Mouse (Mus musculus) adrenal gland, postnatal 10 days (tissue): ENCODE measurements around the gene Ddb1. TPM values are rescaled to one million over a fixed set of nuclear protein-coding genes. Genes with fewer than 3 reads are reported as not detected.
"Not testable (repeated sequence)": the region's sequence is repeated elsewhere in the genome, so short reads cannot be mapped to it uniquely, and the experiment has no call there.

Experiments
- DNase-seq: peaks from one replicate; pipeline ENCODE4 v3.0.0; 2021; ENCODE audit warnings: mixed read lengths
- long read RNA-seq, 2 experiments: library from polyadenylated mRNA; stranded (forward); transcript quantifications; one replicate each; pipeline ENCODE4 v2.0.0; 2021
- total RNA-seq, 2 experiments: library from RNA; stranded (reverse); gene quantifications; 2 replicates each; pipeline ENCODE4 v1.2.3; 2021

The Ddb1 gene
- total RNA-seq = 100 to 1,000 TPM; 252 to 259 TPM
- long read RNA-seq, experiment 1, full-length matches to known transcripts = 146 of 251 reads
- long read RNA-seq, experiment 1, partial matches to known transcripts = 81 of 251 reads
- long read RNA-seq, experiment 1, other reads (novel, unspliced or antisense) = 24 of 251 reads
- long read RNA-seq, experiment 2, full-length matches to known transcripts = 103 of 132 reads
- long read RNA-seq, experiment 2, partial matches to known transcripts = 19 of 132 reads
- long read RNA-seq, experiment 2, other reads (novel, unspliced or antisense) = 10 of 132 reads

GRCm38 (mm10) chr19:10605293-10605900 lies at the start of gene Ddb1, which contains the start of gene Tkfc:
TSS of gene Ddb1 (plus strand) at chr19:10605327.
TSS of gene Tkfc (minus strand) at chr19:10605654.
- peak; percentile 99 for DNase-seq

- DNase-seq = peak; percentile 90
Measured at GRCm38 (mm10) chr19:10555624-10556510, 49.3 kb upstream of the Ddb1 start, which contains the start of gene Tmem216. TSS of gene Tmem216 (minus strand) at chr19:10556238.

GRCm38 (mm10) chr19:10557001-10557400 lies 48.1 kb upstream of the Ddb1 start:
- DNase-seq = no peak

- DNase-seq = no peak
Measured at GRCm38 (mm10) chr19:10557430-10557829, 47.7 kb upstream of the Ddb1 start.

- not testable (repeated sequence) for DNase-seq
Measured at GRCm38 (mm10) chr19:10557837-10558375, 47.2 kb upstream of the Ddb1 start.

GRCm38 (mm10) chr19:10560108-10560507 lies 45.0 kb upstream of the Ddb1 start:
- DNase-seq = peak; percentile 10

GRCm38 (mm10) chr19:10561558-10562314 lies 43.4 kb upstream of the Ddb1 start:
- DNase-seq = peak; percentile 40

GRCm38 (mm10) chr19:10562351-10562750 lies 42.8 kb upstream of the Ddb1 start:
- DNase-seq = no peak

- no peak for DNase-seq
Measured at GRCm38 (mm10) chr19:10564278-10564677, 40.8 kb upstream of the Ddb1 start.

GRCm38 (mm10) chr19:10565217-10565616 lies 39.9 kb upstream of the Ddb1 start:
- no peak for DNase-seq

- DNase-seq = no peak
Measured at GRCm38 (mm10) chr19:10569627-10570026, 35.5 kb upstream of the Ddb1 start.

GRCm38 (mm10) chr19:10576690-10577561 lies 28.2 kb upstream of the Ddb1 start, which contains the start of the genes Cyb561a3 and Tmem138:
TSS of gene Cyb561a3 (plus strand) at chr19:10577172.
TSS of gene Tmem138 (minus strand) at chr19:10577362.
- DNase-seq = peak; percentile 94

GRCm38 (mm10) chr19:10580102-10580501 lies 25.0 kb upstream of the Ddb1 start:
- no peak for DNase-seq

- no peak for DNase-seq
Measured at GRCm38 (mm10) chr19:10580761-10581160, 24.4 kb upstream of the Ddb1 start.

GRCm38 (mm10) chr19:10581984-10582383 lies 23.1 kb upstream of the Ddb1 start:
- DNase-seq = no peak

- no peak for DNase-seq
Measured at GRCm38 (mm10) chr19:10583550-10584146, 21.5 kb upstream of the Ddb1 start.

GRCm38 (mm10) chr19:10585112-10585511 lies 20.0 kb upstream of the Ddb1 start:
- no peak for DNase-seq

GRCm38 (mm10) chr19:10587231-10587630 lies 17.9 kb upstream of the Ddb1 start:
- no peak for DNase-seq

- DNase-seq = no peak
Measured at GRCm38 (mm10) chr19:10589127-10589857, 15.8 kb upstream of the Ddb1 start.
